Mouse (Mus musculus) C2C12 (cell line): ENCODE results near the gene Hyou1.

Experiments used
- CTCF ChIP-seq: IDR thresholded peaks from one replicate; pipeline ENCODE4 v1.5.1; 2011; ENCODE audit not compliant: control insufficient read depth, insufficient read depth, insufficient read length
- MAX ChIP-seq: IDR thresholded peaks from one replicate; pipeline ENCODE4 v1.6.1; 2011; ENCODE audit warnings: mild to moderate bottlenecking, control low read depth
- USF1 ChIP-seq: IDR thresholded peaks from one replicate; pipeline ENCODE4 v1.6.1; 2011; ENCODE audit warnings: low read depth, mild to moderate bottlenecking, control low read depth, moderate library complexity

DNA sequence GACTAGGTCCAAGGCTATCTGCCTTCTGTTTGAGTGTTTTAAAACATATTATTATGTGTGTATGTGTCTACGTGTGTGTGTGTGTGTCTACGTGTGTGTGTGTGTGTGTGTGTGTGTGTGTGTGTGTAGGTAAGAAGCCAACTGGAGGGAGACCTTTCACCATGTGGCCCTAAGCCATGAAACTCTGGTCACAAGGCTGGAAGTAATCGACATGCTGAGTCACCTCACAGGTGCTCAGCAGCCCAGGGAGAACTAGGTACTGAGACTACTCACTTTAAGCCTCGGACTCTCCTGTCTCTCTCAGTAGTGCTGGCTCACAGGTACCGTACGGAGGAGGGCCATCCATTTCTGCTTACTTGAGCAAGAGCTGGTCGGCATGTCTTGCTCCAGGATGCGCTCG is 32.1 kb upstream of the Hyou1 start:
- TF ChIP-seq MAX = no peak
- TF ChIP-seq CTCF = no peak
- TF ChIP-seq USF1 = no peak
